Mouse (Mus musculus) c-Kit-negative CD71-positive TER-119-positive erythroid progenitor cells, embryonic 14.5 days (primary cell): ENCODE measurements around the gene Rad51b.

Experiments used
- DNase-seq: peaks from one replicate; pipeline ENCODE4 v3.0.0-alpha.2; 2013; ENCODE audit warnings: low read depth, low spot score

Gene Rad51b

GRCm38 (mm10) chr12:79647976-79648375, 350.9 kb downstream of the Rad51b start:
- DNase-seq: no peak

- DNase-seq: no peak
Measured at GRCm38 (mm10) chr12:79648812-79649700, 352.0 kb downstream of the Rad51b start.

- no peak for DNase-seq
Measured at GRCm38 (mm10) chr12:79649796-79650195, 352.7 kb downstream of the Rad51b start.

GRCm38 (mm10) chr12:79655138-79655537, 358.1 kb downstream of the Rad51b start:
- DNase-seq: no peak

- no peak for DNase-seq
Measured at GRCm38 (mm10) chr12:79658861-79659260, 361.8 kb downstream of the Rad51b start.

GRCm38 (mm10) chr12:79661270-79661669, 364.2 kb downstream of the Rad51b start:
- DNase-seq: no peak

- DNase-seq: no peak
Measured at GRCm38 (mm10) chr12:79663131-79663892, 366.2 kb downstream of the Rad51b start.

- no peak for DNase-seq
Measured at GRCm38 (mm10) chr12:79663893-79664574, 367.0 kb downstream of the Rad51b start.

- no peak for DNase-seq
Measured at GRCm38 (mm10) chr12:79674846-79675439, 377.9 kb downstream of the Rad51b start.

GRCm38 (mm10) chr12:79675440-79676176, 378.5 kb downstream of the Rad51b start:
- DNase-seq: no peak

GRCm38 (mm10) chr12:79676251-79676650, 379.2 kb downstream of the Rad51b start:
- no peak for DNase-seq

- DNase-seq: no peak
Measured at GRCm38 (mm10) chr12:79676896-79677295, 379.8 kb downstream of the Rad51b start.

- no peak for DNase-seq
Measured at GRCm38 (mm10) chr12:79679251-79679901, 382.3 kb downstream of the Rad51b start.

GRCm38 (mm10) chr12:79679941-79680697, 383.0 kb downstream of the Rad51b start:
- DNase-seq: no peak

GRCm38 (mm10) chr12:79680698-79681072, 383.6 kb downstream of the Rad51b start:
- DNase-seq: no peak

GRCm38 (mm10) chr12:79681571-79681970, 384.5 kb downstream of the Rad51b start:
- no peak for DNase-seq

- no peak for DNase-seq
Measured at GRCm38 (mm10) chr12:79683350-79683749, 386.3 kb downstream of the Rad51b start.

GRCm38 (mm10) chr12:79683759-79684158, 386.7 kb downstream of the Rad51b start:
- DNase-seq: no peak

- DNase-seq: no peak
Measured at GRCm38 (mm10) chr12:79684338-79684737, 387.3 kb downstream of the Rad51b start.
